Mouse (Mus musculus): ENCODE measurements at regions not wholly inside any gene's neighbourhood (a gene's known extent, or its start where the extent isn't known, plus 50 kb on each side); places are given as distances from the start of the nearest gene placed in this dataset.
A peak's percentile ranks its signal among the peaks of the same experiment; 100 is the strongest.

DNA sequence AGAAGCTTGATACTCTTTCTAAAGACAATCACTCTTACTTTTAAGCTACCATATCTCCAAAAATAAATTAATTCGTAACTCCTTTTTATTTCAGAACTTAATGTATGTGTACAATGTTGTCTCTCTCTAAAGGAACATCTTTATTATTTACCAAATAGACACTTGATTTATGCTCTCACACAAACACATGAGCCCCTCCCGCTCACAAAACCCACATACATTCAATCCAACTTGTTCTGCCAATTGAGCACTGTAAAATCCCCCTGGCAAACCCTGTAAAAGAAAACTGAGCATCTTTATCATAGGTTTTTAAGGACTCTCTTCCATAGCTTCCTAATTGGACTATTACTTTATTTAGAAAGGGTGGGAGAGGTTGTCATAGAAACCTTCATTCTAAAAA lies 812.5 kb downstream of the Phf3 start:
- no peak for DNase-seq (ENCODE audit: low spot score)

DNA sequence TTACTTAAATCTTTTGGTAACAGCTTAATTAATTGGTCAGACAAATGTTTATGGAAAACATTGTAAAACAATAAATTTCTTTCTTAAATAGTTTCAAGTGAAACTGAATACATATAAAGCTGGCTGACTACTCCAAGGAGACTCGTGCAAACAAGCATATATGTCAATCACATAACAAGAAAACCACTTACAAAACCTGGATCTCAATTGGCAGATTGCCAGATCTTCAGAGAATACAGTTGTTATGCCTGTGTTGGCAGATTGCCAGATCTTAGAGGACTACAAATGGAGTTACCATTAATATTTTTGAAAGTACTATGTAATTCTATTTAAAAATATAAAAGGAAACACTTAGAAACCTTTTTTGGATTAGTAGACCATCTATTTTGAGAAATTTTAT lies 812.9 kb downstream of the Phf3 start:
- DNase-seq (ENCODE audit: low spot score), result no peak

DNA sequence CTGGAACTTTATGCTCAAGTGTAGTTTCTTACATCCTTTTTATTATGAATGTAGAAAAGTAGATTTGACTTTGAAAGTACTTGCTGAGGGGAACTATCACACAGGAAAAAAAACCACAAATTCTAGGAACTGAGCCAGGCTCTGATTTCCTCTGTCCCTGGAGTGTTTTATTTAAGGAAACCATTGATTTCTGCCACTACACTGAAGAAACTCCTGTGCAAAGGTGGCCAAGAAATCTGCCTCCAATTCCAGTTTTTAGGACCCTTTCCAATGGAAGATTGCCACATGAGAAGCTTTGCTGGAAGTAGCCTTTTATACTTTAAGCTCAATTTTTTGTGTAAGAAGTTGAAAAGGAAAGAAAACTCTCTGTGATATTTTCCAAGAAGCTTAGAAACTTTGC lies 856.1 kb downstream of the Phf3 start:
- DNase-seq (ENCODE audit: low spot score), result peak; percentile 0

DNA sequence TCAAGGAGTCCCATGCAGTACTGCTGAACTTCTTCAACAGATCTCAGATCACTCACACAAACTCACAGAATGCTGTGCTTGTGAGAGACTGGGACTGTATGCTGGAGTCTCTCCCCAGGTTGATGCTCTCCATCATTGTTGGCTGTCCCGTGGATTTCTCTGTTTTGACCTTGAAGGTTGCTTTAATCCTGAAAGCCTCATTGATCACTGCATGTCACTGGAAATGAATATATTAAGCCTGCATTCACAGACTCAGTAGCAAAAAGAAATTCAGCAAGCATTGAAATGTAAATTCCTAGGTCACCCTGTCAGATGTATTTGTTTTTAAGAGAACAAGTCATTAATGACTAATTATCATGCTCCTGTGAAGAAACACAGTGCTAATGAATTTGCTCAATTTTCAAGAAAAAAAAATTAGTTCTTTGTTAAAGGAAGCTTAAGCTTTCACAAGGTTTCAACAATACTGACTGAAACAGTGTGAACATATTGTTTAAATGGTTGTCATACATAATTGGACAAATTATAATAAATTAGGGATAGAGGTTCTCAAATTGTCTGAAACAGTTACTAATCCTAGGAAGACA lies 864.9 kb downstream of the Phf3 start:
- DNase-seq (ENCODE audit: low spot score), result no peak

Data from ovary, postnatal 14 days (tissue).